Mouse (Mus musculus): ENCODE measurements around the gene Plxdc2. TPM values are rescaled to one million over a fixed set of nuclear protein-coding genes. Genes with fewer than 3 reads are reported as not detected.

Gene Plxdc2
- polyA plus RNA-seq, 1 experiment from 2014 or later: 3.1 TPM

DNA sequence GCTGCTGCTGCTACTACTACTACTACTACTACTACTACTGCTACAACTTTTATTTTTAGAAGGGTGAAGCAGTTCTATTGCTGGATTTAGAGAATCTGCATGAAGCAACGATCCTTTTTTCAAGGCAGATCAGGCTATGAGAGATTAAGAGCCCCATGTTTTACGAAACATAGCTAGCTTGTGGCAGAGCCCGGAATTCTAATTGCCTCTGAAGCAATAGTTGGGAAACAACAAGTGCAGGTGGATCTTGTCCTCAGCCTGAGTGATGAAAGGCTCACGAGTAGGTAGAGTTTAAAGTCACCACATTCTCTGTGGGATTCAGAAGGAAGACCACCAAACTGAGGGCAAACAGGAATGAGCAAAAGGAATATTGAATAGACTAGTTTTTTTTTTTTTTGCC lies 91.8 kb downstream of the Plxdc2 start:
- H3K4me1 ChIP-seq: no peaks in the 10 kb centered on the region
- no peaks in the 10 kb centered on the region for H3K36me3 ChIP-seq
- no peak overlapping the region for H3K4me3 ChIP-seq
- H3K4me2 ChIP-seq: no peak overlapping the region
- H3K27ac ChIP-seq: no peak overlapping the region
- WGBS (ENCODE audit: insufficient replicate concordance): 64% methylated on average over 4 of the region's 4 CpGs
- H3K9me3 ChIP-seq (replicated peaks): no peaks in the 10 kb centered on the region
- no peaks in the 10 kb centered on the region for H3K27me3 ChIP-seq (replicated peaks)
- no peak overlapping the region for H3K9ac ChIP-seq
- no peak for ATAC-seq

- Histone ChIP-seq H3K9me3 (replicated peaks) (no peaks in the 10 kb centered on the region), H3K27me3 (replicated peaks) (no peaks in the 10 kb centered on the region), H3K36me3 (no peaks in the 10 kb centered on the region), H3K27ac (no peak overlapping the region), H3K4me3 (no peak overlapping the region), H3K4me1 (no peaks in the 10 kb centered on the region), H3K4me2 (no peak overlapping the region), H3K9ac (no peak overlapping the region)
- 76% methylated on average over 7 of the region's 7 CpGs for WGBS (ENCODE audit: insufficient replicate concordance)
- ATAC-seq: no peak
Measured at GRCm38 (mm10) chr2:16450838-16451665, 94.9 kb downstream of the Plxdc2 start.

- ATAC-seq: no peak
- no peak overlapping the region for H3K27ac ChIP-seq
- no peaks in the 10 kb centered on the region for H3K9me3 ChIP-seq (replicated peaks)
Measured at GRCm38 (mm10) chr2:16451666-16452009, 95.5 kb downstream of the Plxdc2 start.

DNA sequence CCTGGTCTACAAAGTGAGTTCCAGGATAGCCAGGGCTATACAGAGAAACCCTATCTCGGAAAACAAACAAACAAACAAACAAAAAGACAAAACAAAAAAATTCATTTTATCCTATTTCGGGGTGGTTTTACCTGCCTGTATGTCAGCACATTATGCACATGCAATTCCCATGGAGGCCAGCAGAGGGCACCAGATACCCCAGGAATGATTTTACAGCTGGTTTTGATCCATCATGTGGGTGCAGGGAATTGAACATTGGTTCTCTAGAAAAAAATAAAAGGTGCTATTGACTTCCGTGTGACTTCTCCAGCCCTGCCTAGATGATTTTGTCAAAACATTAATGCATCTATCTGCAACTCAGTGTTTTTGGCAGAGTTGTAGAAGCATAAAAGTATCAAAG lies 96.0 kb downstream of the Plxdc2 start:
- Histone ChIP-seq H3K27me3 (replicated peaks) (no peaks in the 10 kb centered on the region), H3K4me3 (no peak overlapping the region), H3K9me3 (replicated peaks) (no peaks in the 10 kb centered on the region), H3K36me3 (no peaks in the 10 kb centered on the region), H3K9ac (no peak overlapping the region), H3K4me2 (no peak overlapping the region), H3K27ac (no peak overlapping the region), H3K4me1 (no peaks in the 10 kb centered on the region)
- WGBS (ENCODE audit: insufficient replicate concordance): 75% methylated on average over 3 of the region's 3 CpGs
- no peak for ATAC-seq

More at GRCm38 (mm10) chr2:16451666-16452009, 95.5 kb downstream of the Plxdc2 start:
- no peak overlapping the region for H3K4me3 ChIP-seq
- no peaks in the 10 kb centered on the region for H3K4me1 ChIP-seq
- no peaks in the 10 kb centered on the region for H3K36me3 ChIP-seq
- no peak overlapping the region for H3K9ac ChIP-seq
- H3K27me3 ChIP-seq (replicated peaks): no peaks in the 10 kb centered on the region
- no peak overlapping the region for H3K4me2 ChIP-seq
- 89% methylated on average over 4 of the region's 4 CpGs for WGBS (ENCODE audit: insufficient replicate concordance)

- no peak overlapping the region for H3K9ac ChIP-seq
- H3K4me3 ChIP-seq: no peak overlapping the region
- H3K9me3 ChIP-seq (replicated peaks): no peaks in the 10 kb centered on the region
- H3K27ac ChIP-seq: no peak overlapping the region
- H3K4me2 ChIP-seq: no peak overlapping the region
- H3K36me3 ChIP-seq: no peaks in the 10 kb centered on the region
- H3K4me1 ChIP-seq: no peaks in the 10 kb centered on the region
- ATAC-seq: no peak
- H3K27me3 ChIP-seq (replicated peaks): no peaks in the 10 kb centered on the region
- WGBS (ENCODE audit: insufficient replicate concordance): 62% methylated on average over 1 of the region's 1 CpGs
Measured at GRCm38 (mm10) chr2:16456264-16456780, 100.2 kb downstream of the Plxdc2 start.

- no peaks in the 10 kb centered on the region for H3K4me1 ChIP-seq
- H3K27ac ChIP-seq: no peak overlapping the region
- 48% methylated on average over 1 of the region's 1 CpGs for WGBS (ENCODE audit: insufficient replicate concordance)
- ATAC-seq: no peak
- no peak overlapping the region for H3K9ac ChIP-seq
- no peak overlapping the region for H3K4me2 ChIP-seq
- no peaks in the 10 kb centered on the region for H3K9me3 ChIP-seq (replicated peaks)
- H3K4me3 ChIP-seq: no peak overlapping the region
- no peaks in the 10 kb centered on the region for H3K36me3 ChIP-seq
- no peaks in the 10 kb centered on the region for H3K27me3 ChIP-seq (replicated peaks)
Measured at GRCm38 (mm10) chr2:16459490-16459889, 103.4 kb downstream of the Plxdc2 start.

DNA sequence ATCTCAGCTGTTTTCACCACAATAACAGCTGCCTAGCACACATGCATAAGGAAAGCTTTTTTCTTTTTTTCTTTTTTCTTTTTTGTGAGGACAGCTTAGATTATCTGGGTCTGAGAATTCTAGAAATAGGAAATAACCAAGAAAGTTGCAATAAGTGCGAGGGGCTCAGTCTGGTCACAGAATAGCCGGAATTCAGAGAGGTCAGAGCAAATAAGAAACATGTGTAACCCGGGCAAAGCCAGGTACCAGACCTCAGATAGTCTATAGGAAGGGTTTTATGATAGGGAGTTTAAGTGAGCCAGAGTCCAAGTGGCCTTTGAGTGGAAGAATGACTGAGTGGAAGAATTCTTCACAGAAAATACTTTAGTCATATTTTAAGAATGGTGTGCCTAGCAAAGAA lies 114.0 kb downstream of the Plxdc2 start:
- no peak overlapping the region for H3K4me2 ChIP-seq
- no peaks in the 10 kb centered on the region for H3K27me3 ChIP-seq (replicated peaks)
- no peak for ATAC-seq
- H3K9me3 ChIP-seq (replicated peaks): no peaks in the 10 kb centered on the region
- H3K36me3 ChIP-seq: no peaks in the 10 kb centered on the region
- H3K4me1 ChIP-seq: no peaks in the 10 kb centered on the region
- no peak overlapping the region for H3K9ac ChIP-seq
- no peak overlapping the region for H3K27ac ChIP-seq
- no peak overlapping the region for H3K4me3 ChIP-seq
- WGBS (ENCODE audit: insufficient replicate concordance): 61% methylated on average over 3 of the region's 3 CpGs

GRCm38 (mm10) chr2:16483943-16484342 lies 127.8 kb downstream of the Plxdc2 start:
- H3K4me3 ChIP-seq: no peak overlapping the region
- no peak overlapping the region for H3K27ac ChIP-seq
- no peak for ATAC-seq
- H3K4me1 ChIP-seq: no peaks in the 10 kb centered on the region
- no peaks in the 10 kb centered on the region for H3K9me3 ChIP-seq (replicated peaks)
- no peaks in the 10 kb centered on the region for H3K36me3 ChIP-seq
- H3K4me2 ChIP-seq: no peak overlapping the region
- H3K27me3 ChIP-seq (replicated peaks): no peaks in the 10 kb centered on the region
- H3K9ac ChIP-seq: no peak overlapping the region
- WGBS (ENCODE audit: insufficient replicate concordance): 64% methylated on average over 2 of the region's 2 CpGs

GRCm38 (mm10) chr2:16485970-16486369 lies 129.9 kb downstream of the Plxdc2 start:
- WGBS (ENCODE audit: insufficient replicate concordance): 63% methylated on average over 3 of the region's 3 CpGs
- ATAC-seq: no peak
- H3K27ac ChIP-seq: no peak overlapping the region
- no peak overlapping the region for H3K4me2 ChIP-seq
- no peak overlapping the region for H3K4me3 ChIP-seq
- H3K9ac ChIP-seq: no peak overlapping the region
- H3K27me3 ChIP-seq (replicated peaks): no peaks in the 10 kb centered on the region
- no peaks in the 10 kb centered on the region for H3K4me1 ChIP-seq
- no peaks in the 10 kb centered on the region for H3K9me3 ChIP-seq (replicated peaks)
- no peaks in the 10 kb centered on the region for H3K36me3 ChIP-seq

- no peak for ATAC-seq
- WGBS (ENCODE audit: insufficient replicate concordance): 41% methylated on average over 3 of the region's 3 CpGs
- no peak overlapping the region for H3K9ac ChIP-seq
- no peak overlapping the region for H3K4me2 ChIP-seq
- no peak overlapping the region for H3K4me3 ChIP-seq
- no peaks in the 10 kb centered on the region for H3K27me3 ChIP-seq (replicated peaks)
- H3K9me3 ChIP-seq (replicated peaks): no peaks in the 10 kb centered on the region
- H3K4me1 ChIP-seq: no peaks in the 10 kb centered on the region
- no peaks in the 10 kb centered on the region for H3K36me3 ChIP-seq
- H3K27ac ChIP-seq: no peak overlapping the region
Measured at GRCm38 (mm10) chr2:16491242-16491641, 135.1 kb downstream of the Plxdc2 start.

GRCm38 (mm10) chr2:16502843-16503242 lies 146.7 kb downstream of the Plxdc2 start:
- H3K27me3 ChIP-seq (replicated peaks): no peaks in the 10 kb centered on the region
- WGBS (ENCODE audit: insufficient replicate concordance): 51% methylated on average over 1 of the region's 1 CpGs
- no peaks in the 10 kb centered on the region for H3K36me3 ChIP-seq
- H3K27ac ChIP-seq: no peak overlapping the region
- H3K4me3 ChIP-seq: no peak overlapping the region
- no peaks in the 10 kb centered on the region for H3K9me3 ChIP-seq (replicated peaks)
- ATAC-seq: no peak
- H3K4me1 ChIP-seq: no peaks in the 10 kb centered on the region
- H3K9ac ChIP-seq: no peak overlapping the region
- no peak overlapping the region for H3K4me2 ChIP-seq

DNA sequence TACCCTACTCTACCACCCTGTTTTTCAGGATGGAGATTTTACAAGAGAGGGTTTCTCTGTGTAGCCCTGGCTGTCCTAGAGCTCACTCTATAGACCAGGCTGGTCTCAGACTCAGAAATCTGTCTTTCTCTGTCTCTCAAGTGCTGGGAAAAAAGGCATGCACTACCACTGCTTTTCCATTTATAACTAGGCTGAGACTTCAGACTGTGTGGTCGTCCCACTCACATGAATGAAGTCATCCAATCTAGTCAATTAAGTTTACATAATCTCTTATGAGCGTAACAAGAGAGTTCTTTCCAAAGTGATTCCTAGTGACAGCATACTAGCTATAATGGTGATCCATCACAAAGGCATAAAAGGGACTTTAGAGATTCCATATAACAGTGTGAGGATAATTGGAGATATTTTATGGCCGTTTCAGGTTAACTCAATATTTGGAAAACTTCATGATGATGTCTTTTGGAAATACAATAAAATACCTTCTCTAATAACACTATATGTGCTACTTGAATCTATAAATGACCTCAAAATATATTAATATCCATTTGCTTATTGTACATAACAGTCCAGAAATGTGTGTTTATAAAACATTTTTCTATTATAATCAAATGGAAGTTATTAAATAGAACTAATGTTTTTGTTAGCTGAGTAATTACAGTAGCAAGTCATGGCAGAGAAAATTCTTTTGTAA lies 151.6 kb downstream of the Plxdc2 start:
- Histone ChIP-seq H3K9me3 (replicated peaks) (no peaks in the 10 kb centered on the region), H3K9ac (no peak overlapping the region), H3K4me2 (no peak overlapping the region), H3K4me3 (no peak overlapping the region), H3K36me3 (no peaks in the 10 kb centered on the region), H3K4me1 (no peaks in the 10 kb centered on the region), H3K27ac (no peak overlapping the region), H3K27me3 (replicated peaks) (no peaks in the 10 kb centered on the region)
- ATAC-seq: no peak
- WGBS (ENCODE audit: insufficient replicate concordance): 58% methylated on average over 3 of the region's 3 CpGs
